Mouse (Mus musculus) embryonic facial prominence, embryonic 15.5 days (tissue): Measurements from ENCODE around the gene Myo6. TPM values are rescaled to one million over a fixed set of nuclear protein-coding genes. Genes with fewer than 3 reads are reported as not detected.

ENCODE experiments used
- polyA plus RNA-seq: library from polyadenylated mRNA; unstranded; fragments of >200 nt; fragmentation: Nextera tagmentation; extraction: Ambion mirVana; gene quantifications from 2 replicates; pipeline ENCODE4 v1.2.1, GENCODE M21; 2015

The Myo6 gene
- polyA plus RNA-seq, 1 experiment from 2014 or later: 23.3 TPM

Other genes with a start within 250 kb of the Myo6 start
- 7.6 and 10.6 TPM in 2 replicates for gene Filip1, start 152.2 kb upstream of the Myo6 start, polyA plus RNA-seq
- 47.4 and 53.3 TPM in 2 replicates for gene Senp6, start 98.1 kb upstream of the Myo6 start, polyA plus RNA-seq